Mouse (Mus musculus) macrophage (primary cell): ENCODE results near the gene Parp3. TPM values are rescaled to one million over a fixed set of nuclear protein-coding genes. Genes with fewer than 3 reads are reported as not detected.

ENCODE experiments used
- H3K27ac ChIP-seq: fragments of 350-480 bp; formaldehyde crosslinking; 2 replicates; pipeline ENCODE4 v1.9.0; 2021
- H3K36me3 ChIP-seq: fragments of 350-480 bp; formaldehyde crosslinking; 2 replicates; pipeline ENCODE4 v1.9.0; 2021; ENCODE audit errors: inconsistent target
- H3K4me3 ChIP-seq: fragments of 350-480 bp; formaldehyde crosslinking; 2 replicates; pipeline ENCODE4 v1.9.0; 2021; ENCODE audit errors: inconsistent target
- H3K79me2 ChIP-seq: fragments of 350-480 bp; formaldehyde crosslinking; 2 replicates; pipeline ENCODE4 v1.9.0; 2021; ENCODE audit errors: inconsistent target
- WGBS: methylation state at CpG from one replicate; pipeline ENCODE4 v1.1.7; 2026; ENCODE audit warnings: inconsistent platforms; ENCODE audit not compliant: missing documents; 5-methylcytosine and 5-hydroxymethylcytosine counted together
- polyA plus RNA-seq: library from polyadenylated mRNA; stranded (reverse); fragments of 250-400 nt; gene quantifications from 3 replicates; pipeline ENCODE4 v1.2.4, GENCODE M21; 2018; ENCODE audit warnings: inconsistent platforms

Parp3 gene
- polyA plus RNA-seq, 1 experiment from 2014 or later = 31.0 TPM

DNA sequence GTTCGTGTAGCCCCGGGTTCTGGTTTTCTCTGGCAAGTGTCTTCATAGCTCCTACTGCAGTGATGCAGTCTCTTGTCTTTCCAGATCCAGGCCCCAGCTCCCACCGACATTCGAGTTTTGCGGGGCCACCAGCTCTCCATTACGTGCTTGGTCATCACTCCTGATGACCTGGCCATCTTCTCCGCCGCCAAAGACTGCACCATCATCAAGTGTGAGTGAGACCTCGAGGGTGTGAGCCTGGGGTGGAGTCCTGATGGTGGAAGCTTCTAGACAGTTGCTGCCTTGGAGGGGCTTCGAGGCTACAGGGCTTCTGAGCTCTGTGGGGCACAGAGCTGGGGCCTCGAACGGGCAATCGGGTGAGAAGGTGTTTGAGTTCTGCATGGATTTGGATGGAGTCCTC is 4.9 kb upstream of the Parp3 start:
- H3K27ac ChIP-seq = no peak overlapping the region
- H3K36me3 ChIP-seq = peaks cover 36% of the 10 kb centered on the region; the same call in 1 of the 2 replicates
- H3K79me2 ChIP-seq = peaks cover 26% of the 10 kb centered on the region
- H3K4me3 ChIP-seq = no peak overlapping the region
- WGBS = 90% methylated on average over 12 of the region's 13 CpGs

DNA sequence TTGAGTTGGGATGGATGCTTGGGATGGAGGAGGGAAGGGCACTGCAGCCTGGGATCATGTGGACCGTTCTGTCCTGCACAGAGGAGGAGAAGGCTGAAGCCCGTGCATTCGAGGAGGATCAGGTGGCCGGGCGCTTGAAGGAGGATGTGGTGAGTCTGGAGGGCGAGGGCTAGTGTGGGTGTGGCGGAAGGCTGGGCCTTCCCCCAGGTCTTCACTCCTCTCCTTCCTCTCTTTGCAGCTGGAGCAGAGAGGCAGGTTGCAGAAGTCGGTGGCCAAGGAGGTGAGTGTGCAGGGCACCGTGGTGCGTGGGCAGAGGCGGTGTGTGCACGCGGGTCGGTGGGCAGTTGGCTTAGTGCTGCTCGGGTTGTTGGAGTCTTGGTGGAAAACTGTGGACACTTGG is 4.3 kb upstream of the Parp3 start:
- H3K79me2 ChIP-seq = peaks cover 26% of the 10 kb centered on the region
- 47% methylated on average over 15 of the region's 15 CpGs for WGBS
- H3K27ac ChIP-seq = no peak overlapping the region
- H3K36me3 ChIP-seq = peaks cover 36% of the 10 kb centered on the region; the same call in 1 of the 2 replicates
- no peak overlapping the region for H3K4me3 ChIP-seq

GRCm38 (mm10) chr9:106480541-106480940 is 3.8 kb upstream of the Parp3 start:
- H3K79me2 ChIP-seq = peaks cover 29% of the 10 kb centered on the region
- 95% methylated on average over 6 of the region's 7 CpGs for WGBS
- peaks cover 36% of the 10 kb centered on the region; the same call in 1 of the 2 replicates for H3K36me3 ChIP-seq
- H3K27ac ChIP-seq = no peak overlapping the region
- H3K4me3 ChIP-seq = no peak overlapping the region

- H3K79me2 ChIP-seq = peaks cover 38% of the 10 kb centered on the region
- H3K27ac ChIP-seq = no peak overlapping the region
- WGBS = 74% methylated on average over 9 of the region's 9 CpGs
- peaks cover 24% of the 10 kb centered on the region; the same call in 1 of the 2 replicates for H3K36me3 ChIP-seq
- H3K4me3 ChIP-seq = peak overlapping the region; percentile 87
These were observed 1.4 kb upstream of the Parp3 start for GRCm38 (mm10) chr9:106478101-106478500.

DNA sequence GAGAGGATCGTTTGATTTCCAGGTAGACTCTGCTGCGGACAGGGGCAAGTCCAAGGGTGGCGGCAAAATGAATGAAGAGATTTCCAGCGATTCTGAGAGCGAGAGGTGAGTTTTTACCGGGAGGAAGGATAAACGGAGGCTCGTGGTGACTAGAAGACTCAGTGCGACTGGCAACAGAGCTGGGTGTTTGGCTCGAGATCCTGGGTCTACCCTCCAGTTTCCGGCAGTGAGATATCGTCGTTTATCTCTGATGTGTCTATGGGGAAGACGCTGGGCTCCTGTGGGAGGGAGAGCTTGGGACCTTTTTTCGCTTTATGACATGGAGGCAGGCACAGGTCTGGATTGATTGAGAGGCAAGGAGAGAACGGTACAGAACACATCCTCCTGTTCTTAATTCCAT is 900 bp upstream of the Parp3 start:
- WGBS = 2% methylated on average over 16 of the region's 16 CpGs
- H3K4me3 ChIP-seq = peak overlapping the region; percentile 87
- peaks cover 19% of the 10 kb centered on the region; the same call in 1 of the 2 replicates for H3K36me3 ChIP-seq
- H3K79me2 ChIP-seq = peaks cover 38% of the 10 kb centered on the region
- no peak overlapping the region for H3K27ac ChIP-seq

GRCm38 (mm10) chr9:106476002-106476923 is 486 bp downstream of the Parp3 start:
- Histone ChIP-seq H3K4me3 (peak overlapping the region; percentile 72), H3K79me2 (peaks cover 38% of the 10 kb centered on the region), H3K36me3 (peaks cover 15% of the 10 kb centered on the region; the same call in 1 of the 2 replicates), H3K27ac (peak overlapping the region; percentile 94)
- WGBS = 8% methylated on average over 16 of the region's 16 CpGs

- WGBS = 31% methylated on average over 10 of the region's 10 CpGs
- H3K36me3 ChIP-seq = peaks cover 10% of the 10 kb centered on the region; the same call in 1 of the 2 replicates
- H3K27ac ChIP-seq = peak within 1 kb of the TSS; percentile 94
These were observed 1.1 kb downstream of the Parp3 start, which contains the start of gene Rrp9 for GRCm38 (mm10) chr9:106475663-106476001. Gene Rrp9, plus strand, starts transcription at chr9:106475963.

DNA sequence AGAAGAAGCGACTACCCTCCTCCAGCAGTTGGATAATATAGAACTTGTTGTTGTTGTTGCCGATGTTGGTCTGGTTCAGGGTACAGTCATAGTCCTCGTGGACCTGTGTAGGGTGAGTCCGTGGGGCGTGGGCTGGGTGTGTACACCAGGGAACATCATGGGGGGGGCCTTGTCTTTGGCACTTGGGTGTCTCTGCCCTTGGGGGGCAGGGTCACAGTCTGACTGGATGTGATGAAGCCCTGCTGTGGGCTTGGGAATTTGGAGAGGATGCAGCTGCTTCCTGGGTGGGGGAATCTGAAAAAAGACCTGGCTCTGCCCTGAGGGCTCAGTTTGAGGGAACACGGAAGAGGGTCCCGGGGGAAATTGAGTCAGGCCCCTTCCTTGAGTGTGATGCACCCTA is 1.7 kb downstream of the Parp3 start:
- H3K4me3 ChIP-seq = peak overlapping the region; percentile 72
- WGBS = 67% methylated on average over 7 of the region's 7 CpGs
- peak overlapping the region; percentile 94 for H3K27ac ChIP-seq
- peaks cover 8% of the 10 kb centered on the region; the same call in 1 of the 2 replicates for H3K36me3 ChIP-seq
- H3K79me2 ChIP-seq = peaks cover 38% of the 10 kb centered on the region

More at GRCm38 (mm10) chr9:106475663-106476001, 1.1 kb downstream of the Parp3 start, which contains the start of gene Rrp9:
- H3K4me3 ChIP-seq = peak within 1 kb of the TSS; percentile 72
- peaks cover 38% of the 10 kb centered on the region for H3K79me2 ChIP-seq

DNA sequence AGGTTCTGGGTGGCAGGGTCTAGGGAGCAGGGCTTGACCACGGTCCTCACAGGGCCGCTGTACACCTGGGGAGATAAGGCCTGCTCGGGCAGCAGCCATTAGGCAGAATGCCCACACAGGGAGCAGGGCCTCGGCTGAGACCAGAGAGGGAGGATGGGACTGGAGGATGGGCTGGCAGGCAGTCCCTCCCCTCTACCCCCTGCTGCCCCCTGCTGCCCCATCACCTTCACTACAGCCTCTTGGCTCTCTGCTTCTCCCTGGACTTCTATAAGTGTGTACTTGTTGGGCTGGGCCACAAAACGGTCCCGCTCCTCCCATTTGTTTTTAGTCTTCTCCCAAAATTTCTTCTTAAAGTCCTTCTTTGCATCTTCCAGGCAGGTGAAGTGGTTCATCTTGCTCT is 2.3 kb downstream of the Parp3 start:
- Histone ChIP-seq H3K36me3 (peaks cover 8% of the 10 kb centered on the region; the same call in 1 of the 2 replicates), H3K4me3 (no peak overlapping the region), H3K79me2 (peaks cover 33% of the 10 kb centered on the region), H3K27ac (no peak overlapping the region)
- 42% methylated on average over 6 of the region's 6 CpGs for WGBS

DNA sequence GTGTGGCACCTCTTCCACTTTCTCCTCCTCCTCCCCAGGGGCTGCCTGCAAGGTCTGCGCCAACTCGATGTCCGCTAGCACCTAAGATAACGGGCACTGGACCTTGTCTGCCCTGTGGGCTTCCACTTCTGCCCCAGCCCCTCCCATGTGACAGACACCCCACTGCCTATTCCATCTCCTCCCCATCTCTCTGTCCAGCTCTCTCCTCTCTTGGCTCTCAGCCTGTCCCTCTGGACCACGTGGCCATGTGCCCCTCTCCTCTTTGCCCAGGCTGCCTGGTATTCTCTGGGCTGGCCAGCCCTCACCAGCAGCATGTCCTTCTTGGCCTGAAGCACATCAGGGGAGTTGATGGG is 3.0 kb downstream of the Parp3 start:
- H3K79me2 ChIP-seq = peaks cover 26% of the 10 kb centered on the region
- H3K27ac ChIP-seq = no peak overlapping the region
- no peak overlapping the region for H3K4me3 ChIP-seq
- 94% methylated on average over 5 of the region's 5 CpGs for WGBS
- peaks cover 8% of the 10 kb centered on the region; the same call in 1 of the 2 replicates for H3K36me3 ChIP-seq

GRCm38 (mm10) chr9:106473081-106473752 is 3.5 kb downstream of the Parp3 start:
- Histone ChIP-seq H3K79me2 (peaks cover 21% of the 10 kb centered on the region), H3K36me3 (peaks cover 8% of the 10 kb centered on the region; the same call in 1 of the 2 replicates), H3K4me3 (no peak overlapping the region), H3K27ac (no peak overlapping the region)
- WGBS = 97% methylated on average over 16 of the region's 16 CpGs

GRCm38 (mm10) chr9:106472321-106472720 is 4.4 kb downstream of the Parp3 start:
- Histone ChIP-seq H3K4me3 (no peak overlapping the region), H3K27ac (no peak overlapping the region), H3K36me3 (peaks cover 8% of the 10 kb centered on the region; the same call in 1 of the 2 replicates), H3K79me2 (peaks cover 12% of the 10 kb centered on the region)
- 91% methylated on average over 4 of the region's 4 CpGs for WGBS

- Histone ChIP-seq H3K27ac (no peak overlapping the region), H3K79me2 (peaks cover 12% of the 10 kb centered on the region), H3K4me3 (no peak overlapping the region), H3K36me3 (peaks cover 8% of the 10 kb centered on the region; the same call in 1 of the 2 replicates)
- 97% methylated on average over 5 of the region's 5 CpGs for WGBS
These were observed 4.9 kb downstream of the Parp3 start for GRCm38 (mm10) chr9:106471892-106472291.

GRCm38 (mm10) chr9:106470991-106471750 is 5.6 kb downstream of the Parp3 start:
- no peak overlapping the region for H3K27ac ChIP-seq
- peaks cover 8% of the 10 kb centered on the region; the same call in 1 of the 2 replicates for H3K36me3 ChIP-seq
- 93% methylated on average over 13 of the region's 14 CpGs for WGBS
- H3K4me3 ChIP-seq = no peak overlapping the region
- peaks cover 12% of the 10 kb centered on the region for H3K79me2 ChIP-seq
